Comparison of ENCODE assay signal across 27 mouse cellular contexts in genomic region chr10:117005707-117006464, GRCm38 (mm10). TPM values are rescaled to one million over a fixed set of nuclear protein-coding genes. Genes with fewer than 3 reads are reported as not detected.
DNase-seq lines count a peak whose midpoint lies in the region; ATAC-seq and TF ChIP-seq lines count a peak whose summit lies in the region.
"Had no signal": no experiment of that assay in that cellular context is flagged by ENCODE, and none has a peak within 500 bp of the region (broad histone marks: within the 10 kb centered on the region; RNA-seq: fewer than 3 reads in every experiment).

No protein-coding gene starts in this region.

- H3K4me3 ChIP-seq in kidney, embryonic 15.5 days (replicated peaks): no peak overlapping the region
- peak overlapping the region; percentile 52 for H3K4me3 ChIP-seq in megakaryocyte, embryonic 14.5 days (replicated peaks)
- no peak overlapping the region for H3K4me3 ChIP-seq in intestine, postnatal 0 days (ENCODE audit: low read depth, low read length)
- H3K4me3 ChIP-seq in heart, embryonic 11.5 days (ENCODE audit: low read depth, low read length): no peak overlapping the region
- H3K4me3 ChIP-seq: embryonic facial prominence, embryonic 12.5 days; forebrain, embryonic 15.5 days; heart, embryonic 15.5 days; hindbrain, embryonic 13.5 days had no signal

- no peak overlapping the region for H3K9ac ChIP-seq in kidney, embryonic 15.5 days
- H3K9ac ChIP-seq in intestine, postnatal 0 days (ENCODE audit: low read depth, low read length): no peak overlapping the region
- no peak overlapping the region for H3K9ac ChIP-seq in heart, embryonic 11.5 days (ENCODE audit: low read depth, low read length)
- H3K9ac ChIP-seq: embryonic facial prominence, embryonic 12.5 days; forebrain, embryonic 15.5 days; heart, embryonic 15.5 days; hindbrain, embryonic 13.5 days had no signal

- ATAC-seq in kidney, embryonic 15.5 days (replicated peaks; ENCODE audit: low FRiP score): peak; percentile 64; the same call in 1 of the 2 replicates
- no peak for ATAC-seq in megakaryocyte, adult 5-6 weeks (ENCODE audit: poor library complexity, severe bottlenecking)
- no peak for ATAC-seq in intestine, postnatal 0 days
- ATAC-seq in heart, embryonic 11.5 days (replicated peaks; ENCODE audit: insufficient number of reproducible peaks, low FRiP score, low TSS enrichment): no peak
- ATAC-seq: forebrain, embryonic 15.5 days; hindbrain, postnatal 0 days had no signal

- no peaks in the 10 kb centered on the region for H3K9me3 ChIP-seq in kidney, embryonic 15.5 days (replicated peaks)
- peaks cover 23% of the 10 kb centered on the region for H3K9me3 ChIP-seq in megakaryocyte, embryonic 14.5 days
- H3K9me3 ChIP-seq in intestine, postnatal 0 days (ENCODE audit: control insufficient read depth): no peaks in the 10 kb centered on the region
- H3K9me3 ChIP-seq in heart, embryonic 11.5 days (replicated peaks; ENCODE audit: control insufficient read depth, low read length): no peaks in the 10 kb centered on the region
- H3K9me3 ChIP-seq: embryonic facial prominence, embryonic 12.5 days; forebrain, embryonic 15.5 days; heart, embryonic 15.5 days; hindbrain, embryonic 13.5 days had no signal

- H3K4me2 ChIP-seq in kidney, embryonic 15.5 days: no peak overlapping the region
- H3K4me2 ChIP-seq in intestine, postnatal 0 days (replicated peaks; ENCODE audit: low read depth): 0 out of 2 replicates have a peak overlapping the region, but pooled peaks have one; percentile 0
- no peak overlapping the region for H3K4me2 ChIP-seq in heart, embryonic 11.5 days
- H3K4me2 ChIP-seq: embryonic facial prominence, embryonic 12.5 days; forebrain, embryonic 15.5 days; heart, embryonic 15.5 days; hindbrain, embryonic 13.5 days had no signal

- H3K27me3 ChIP-seq in kidney, embryonic 15.5 days: no peaks in the 10 kb centered on the region; the same call in 1 of the 2 replicates
- peaks cover 36% of the 10 kb centered on the region for H3K27me3 ChIP-seq in megakaryocyte, embryonic 14.5 days (replicated peaks)
- no peaks in the 10 kb centered on the region for H3K27me3 ChIP-seq in intestine, postnatal 0 days (replicated peaks; ENCODE audit: control insufficient read depth, insufficient read depth, low read length)
- no peaks in the 10 kb centered on the region for H3K27me3 ChIP-seq in heart, embryonic 11.5 days (ENCODE audit: control insufficient read depth, insufficient read depth, low read length)
- H3K27me3 ChIP-seq: embryonic facial prominence, embryonic 12.5 days; forebrain, embryonic 15.5 days; heart, embryonic 15.5 days; hindbrain, embryonic 13.5 days had no signal

- H3K4me1 ChIP-seq in kidney, embryonic 15.5 days: peaks cover 24% of the 10 kb centered on the region
- peaks cover 20% of the 10 kb centered on the region for H3K4me1 ChIP-seq in megakaryocyte, embryonic 14.5 days
- no peaks in the 10 kb centered on the region for H3K4me1 ChIP-seq in intestine, postnatal 0 days (replicated peaks; ENCODE audit: control insufficient read depth, insufficient read depth, low read length)
- H3K4me1 ChIP-seq in heart, embryonic 11.5 days (ENCODE audit: control insufficient read depth, insufficient read depth, low read length): 0 out of 2 replicates have a peak, but pooled peaks cover 2% of the 10 kb centered on the region
- H3K4me1 ChIP-seq: embryonic facial prominence, embryonic 12.5 days; forebrain, embryonic 15.5 days had no signal

- no peaks in the 10 kb centered on the region for H3K36me3 ChIP-seq in kidney, embryonic 15.5 days
- H3K36me3 ChIP-seq in megakaryocyte, embryonic 14.5 days (replicated peaks; ENCODE audit: low read length): no peaks in the 10 kb centered on the region
- H3K36me3 ChIP-seq in intestine, postnatal 0 days (ENCODE audit: control insufficient read depth, insufficient read depth): no peaks in the 10 kb centered on the region
- H3K36me3 ChIP-seq in heart, embryonic 11.5 days (ENCODE audit: control insufficient read depth, insufficient read depth, low read length): no peaks in the 10 kb centered on the region
- H3K36me3 ChIP-seq: embryonic facial prominence, embryonic 12.5 days; forebrain, embryonic 15.5 days; heart, embryonic 15.5 days; hindbrain, embryonic 13.5 days had no signal

- no peak for DNase-seq in kidney, adult 8-10 months
- DNase-seq in layer of hippocampus, adult 9-11 months: no peak
- DNase-seq: adrenal gland, adult 8-10 months; adrenal gland, postnatal 36 days; cerebellum, adult 11-12 months; cerebellum, adult 9-10 months; cerebellum, postnatal 25 days; gastrocnemius, postnatal 14 days; heart, postnatal 14 days had no signal

- peak overlapping the region; percentile 15; the same call in 1 of the 2 replicates for H3K27ac ChIP-seq in kidney, embryonic 15.5 days
- H3K27ac ChIP-seq in intestine, postnatal 0 days (ENCODE audit: low read depth, low read length): no peak overlapping the region
- no peak overlapping the region for H3K27ac ChIP-seq in heart, embryonic 11.5 days (ENCODE audit: low read depth, low read length)
- H3K27ac ChIP-seq: embryonic facial prominence, embryonic 12.5 days; forebrain, embryonic 15.5 days; heart, embryonic 15.5 days; hindbrain, embryonic 13.5 days; hindbrain, postnatal 0 days had no signal

- 36% methylated on average over 12 of the region's 12 CpGs for WGBS in kidney, embryonic 15.5 days
- WGBS in intestine, postnatal 0 days: 39% methylated on average over 12 of the region's 12 CpGs
- 62% methylated on average over 12 of the region's 12 CpGs for WGBS in heart, embryonic 11.5 days (ENCODE audit: insufficient replicate concordance)

- TF ChIP-seq CTCF in intestine, postnatal 0 days (IDR thresholded peaks at IDR 0.05; ENCODE audit: low read depth): no peak

RNA-seq across cellular contexts. Expression of gene Best3, which starts 19.8 kb away (rescaled TPM):
- polyA plus RNA-seq in kidney, embryonic 15.5 days (2015; fragmentation: Nextera tagmentation; extraction: Ambion mirVana): 0.30 and 0.44 TPM in 2 replicates
- not detected in 2 replicates for polyA plus RNA-seq in megakaryocyte, embryonic 14.5 days (2012; ENCODE audit: insufficient read depth, low replicate concordance)
- not detected in 2 replicates for total RNA-seq in megakaryocyte, adult 5-6 weeks (2015)
- not detected in 2 replicates for total RNA-seq in megakaryocyte, adult 5-6 weeks (2017)
- polyA plus RNA-seq in intestine, postnatal 0 days (2015; fragmentation: Nextera tagmentation; extraction: Ambion mirVana): not detected in 2 replicates
- 0.14 and 0.18 TPM in 2 replicates for polyA plus RNA-seq in heart, embryonic 11.5 days (2014; fragmentation: Nextera tagmentation; extraction: Ambion mirVana)
- total RNA-seq: hematopoietic stem cell, adult 5-6 weeks had no signal

RNA-seq across cellular contexts. Expression of gene Gm10271, which starts 33.5 kb away (rescaled TPM):
- polyA plus RNA-seq in kidney, embryonic 15.5 days (2015; fragmentation: Nextera tagmentation; extraction: Ambion mirVana): not detected in 2 replicates
- polyA plus RNA-seq in megakaryocyte, embryonic 14.5 days (2012; ENCODE audit: insufficient read depth, low replicate concordance): not detected in 2 replicates
- not detected in 2 replicates for total RNA-seq in megakaryocyte, adult 5-6 weeks (2015)
- total RNA-seq in megakaryocyte, adult 5-6 weeks (2017): not detected in 2 replicates
- polyA plus RNA-seq in intestine, postnatal 0 days (2015; fragmentation: Nextera tagmentation; extraction: Ambion mirVana): not detected in 2 replicates
- polyA plus RNA-seq in heart, embryonic 11.5 days (2014; fragmentation: Nextera tagmentation; extraction: Ambion mirVana): not detected in 2 replicates
- total RNA-seq: adrenal gland, adult 8-10 months; adrenal gland, postnatal 36 days; ES-E14; gastrocnemius, adult 18-20 months; gastrocnemius, postnatal 14 days; heart, postnatal 14 days; hematopoietic stem cell, adult 5-6 weeks; hindbrain, postnatal 0 days had no signal
- polyA plus RNA-seq: brain, embryonic 14.5 days; cortical plate, adult 2 months; embryonic facial prominence, embryonic 12.5 days; forebrain, embryonic 11.5 days; forebrain, embryonic 15.5 days; frontal cortex, adult 2 months; gonadal fat pad, adult 2 months; heart, embryonic 15.5 days; hindbrain, embryonic 13.5 days; hindbrain, postnatal 0 days had no signal

RNA-seq across cellular contexts. Expression of gene Lrrc10, which starts 39.3 kb away (rescaled TPM):
- polyA plus RNA-seq in kidney, embryonic 15.5 days (2015; fragmentation: Nextera tagmentation; extraction: Ambion mirVana): not detected in 2 replicates
- polyA plus RNA-seq in megakaryocyte, embryonic 14.5 days (2012; ENCODE audit: insufficient read depth, low replicate concordance): not detected in 2 replicates
- not detected in 2 replicates for total RNA-seq in megakaryocyte, adult 5-6 weeks (2015)
- not detected in 2 replicates for total RNA-seq in megakaryocyte, adult 5-6 weeks (2017)
- not detected in 2 replicates for polyA plus RNA-seq in intestine, postnatal 0 days (2015; fragmentation: Nextera tagmentation; extraction: Ambion mirVana)
- 49.7 and 54.6 TPM in 2 replicates for polyA plus RNA-seq in heart, embryonic 11.5 days (2014; fragmentation: Nextera tagmentation; extraction: Ambion mirVana)
- total RNA-seq: adrenal gland, adult 8-10 months; adrenal gland, postnatal 36 days; gastrocnemius, postnatal 14 days; hematopoietic stem cell, adult 5-6 weeks had no signal
- polyA plus RNA-seq: embryonic facial prominence, embryonic 12.5 days; forebrain, embryonic 11.5 days; forebrain, embryonic 15.5 days; frontal cortex, adult 2 months; hindbrain, embryonic 13.5 days; hindbrain, postnatal 0 days had no signal

RNA-seq across cellular contexts. Expression of gene Rab3ip, which starts 55.3 kb away (rescaled TPM):
- 114 and 121 TPM in 2 replicates for polyA plus RNA-seq in kidney, embryonic 15.5 days (2015; fragmentation: Nextera tagmentation; extraction: Ambion mirVana)
- polyA plus RNA-seq in megakaryocyte, embryonic 14.5 days (2012; ENCODE audit: insufficient read depth, low replicate concordance): 4.8 TPM in 1 of 2 replicates, not detected in the other
- 5.6 and 6.0 TPM in 2 replicates for total RNA-seq in megakaryocyte, adult 5-6 weeks (2015)
- 8.2 and 14.5 TPM in 2 replicates for total RNA-seq in megakaryocyte, adult 5-6 weeks (2017)
- 20.9 and 21.9 TPM in 2 replicates for polyA plus RNA-seq in intestine, postnatal 0 days (2015; fragmentation: Nextera tagmentation; extraction: Ambion mirVana)
- 56.9 and 63.2 TPM in 2 replicates for polyA plus RNA-seq in heart, embryonic 11.5 days (2014; fragmentation: Nextera tagmentation; extraction: Ambion mirVana)

RNA-seq across cellular contexts. Expression of gene Cct2, which starts 57.7 kb away (rescaled TPM):
- 258 and 266 TPM in 2 replicates for polyA plus RNA-seq in kidney, embryonic 15.5 days (2015; fragmentation: Nextera tagmentation; extraction: Ambion mirVana)
- polyA plus RNA-seq in megakaryocyte, embryonic 14.5 days (2012; ENCODE audit: insufficient read depth, low replicate concordance): 3.6 and 19.1 TPM in 2 replicates
- 265 and 283 TPM in 2 replicates for total RNA-seq in megakaryocyte, adult 5-6 weeks (2015)
- total RNA-seq in megakaryocyte, adult 5-6 weeks (2017): 250 and 266 TPM in 2 replicates
- 112 and 119 TPM in 2 replicates for polyA plus RNA-seq in intestine, postnatal 0 days (2015; fragmentation: Nextera tagmentation; extraction: Ambion mirVana)
- polyA plus RNA-seq in heart, embryonic 11.5 days (2014; fragmentation: Nextera tagmentation; extraction: Ambion mirVana): 211 and 221 TPM in 2 replicates

Comparison
In these comparisons a context has a peak if more than half of its experiments do, and no peak if none do; other contexts are left out.
1. RNA of gene Lrrc10, which starts 39.3 kb away (polyA plus RNA-seq): 49.7 to 54.6 TPM in heart, embryonic 11.5 days; not detected in kidney, embryonic 15.5 days, not detected in megakaryocyte, embryonic 14.5 days and not detected in intestine, postnatal 0 days; every median in the first group is over 10 times any median in the second.